12 mouse cellular contexts compared by ENCODE assay signal in genomic region chr3:146770853-146771252, GRCm38 (mm10). TPM values are rescaled to one million over a fixed set of nuclear protein-coding genes. Genes with fewer than 3 reads are reported as not detected.
DNase-seq lines count a peak whose midpoint lies in the region; ATAC-seq lines count a peak whose summit lies in the region.
"Had no signal": no experiment of that assay in that cellular context is flagged by ENCODE, and none has a peak within 500 bp of the region (broad histone marks: within the 10 kb centered on the region; RNA-seq: fewer than 3 reads in every experiment).

No protein-coding gene starts in this region.

- no peaks in the 10 kb centered on the region for H3K36me3 ChIP-seq in intestine, embryonic 14.5 days (ENCODE audit: control insufficient read depth, insufficient read depth, low read length)
- H3K36me3 ChIP-seq in intestine, embryonic 16.5 days (ENCODE audit: control insufficient read depth, insufficient read depth, low read length) = no peaks in the 10 kb centered on the region
- H3K36me3 ChIP-seq in midbrain, embryonic 16.5 days (ENCODE audit: control insufficient read depth, insufficient read depth, low read length) = 0 out of 2 replicates have a peak, but pooled peaks cover 4% of the 10 kb centered on the region

- H3K27ac ChIP-seq in intestine, embryonic 14.5 days (ENCODE audit: low read depth) = no peak overlapping the region
- H3K27ac ChIP-seq in intestine, embryonic 16.5 days (ENCODE audit: low read length) = no peak overlapping the region
- peak overlapping the region; percentile 96 for H3K27ac ChIP-seq in midbrain, embryonic 16.5 days (ENCODE audit: low read length)
- H3K27ac ChIP-seq: liver, embryonic 13.5 days had no signal

- DNase-seq in cerebellum, postnatal 4 days (ENCODE audit: low spot score in 2 of 2) = no peak
- no peak for DNase-seq in intestine, embryonic 14.5 days (ENCODE audit: low spot score)
- peak; percentile 23 to 42 for DNase-seq in cerebellum, postnatal 36 days
- no peak for DNase-seq in right cerebral cortex, postnatal 36 days (ENCODE audit: low spot score in 2 of 2)
- DNase-seq: kidney, adult 2 months; liver, embryonic 13.5 days; thymus, postnatal 4 days had no signal

- no peaks in the 10 kb centered on the region for H3K9me3 ChIP-seq in intestine, embryonic 14.5 days (ENCODE audit: control insufficient read depth, low read length)
- no peaks in the 10 kb centered on the region for H3K9me3 ChIP-seq in intestine, embryonic 16.5 days (ENCODE audit: control insufficient read depth, low read length)
- no peaks in the 10 kb centered on the region for H3K9me3 ChIP-seq in midbrain, embryonic 16.5 days (replicated peaks; ENCODE audit: control insufficient read depth, low read length, poor library complexity, severe bottlenecking)
- H3K9me3 ChIP-seq: liver, embryonic 13.5 days; megakaryocyte, embryonic 14.5 days had no signal

- no peak overlapping the region for H3K4me3 ChIP-seq in intestine, embryonic 14.5 days (ENCODE audit: low read depth, low read length)
- H3K4me3 ChIP-seq in intestine, embryonic 16.5 days (ENCODE audit: low read length) = no peak overlapping the region
- H3K4me3 ChIP-seq in midbrain, embryonic 16.5 days (ENCODE audit: low read depth, low read length) = peak overlapping the region; percentile 52

- WGBS in intestine, embryonic 14.5 days = 77% methylated on average over 2 of the region's 2 CpGs
- 73% methylated on average over 2 of the region's 2 CpGs for WGBS in intestine, embryonic 16.5 days
- 62% methylated on average over 2 of the region's 2 CpGs for WGBS in midbrain, embryonic 16.5 days

- H3K4me2 ChIP-seq in intestine, embryonic 14.5 days (ENCODE audit: low read length) = peak overlapping the region; percentile 38; the same call in 1 of the 2 replicates
- H3K4me2 ChIP-seq in intestine, embryonic 16.5 days (ENCODE audit: low read depth, low read length) = no peak overlapping the region
- H3K4me2 ChIP-seq in midbrain, embryonic 16.5 days (ENCODE audit: low read length) = peak overlapping the region; percentile 64

- H3K27me3 ChIP-seq in intestine, embryonic 14.5 days (replicated peaks; ENCODE audit: control insufficient read depth, insufficient read depth, low read length) = no peaks in the 10 kb centered on the region
- no peaks in the 10 kb centered on the region for H3K27me3 ChIP-seq in intestine, embryonic 16.5 days (replicated peaks; ENCODE audit: control insufficient read depth, insufficient read depth, low read length)
- no peaks in the 10 kb centered on the region for H3K27me3 ChIP-seq in midbrain, embryonic 16.5 days (ENCODE audit: control insufficient read depth, insufficient read depth, low read depth, low read length)
- H3K27me3 ChIP-seq: liver, embryonic 13.5 days; megakaryocyte, embryonic 14.5 days had no signal

- peak; percentile 17; the same call in 1 of the 2 replicates for ATAC-seq in cerebellum, adult (ENCODE audit: insufficient number of reproducible peaks, low FRiP score, low TSS enrichment)
- ATAC-seq in intestine, embryonic 14.5 days (replicated peaks; ENCODE audit: low FRiP score, low TSS enrichment, low read depth) = no peak
- ATAC-seq in intestine, embryonic 16.5 days = no peak
- ATAC-seq in midbrain, embryonic 16.5 days = no peak; the same call in 1 of the 2 replicates
- ATAC-seq in inflammation-experienced regulatory T-cells, adult 6 months = no peak

- H3K9ac ChIP-seq in intestine, embryonic 14.5 days (ENCODE audit: low read length) = no peak overlapping the region
- no peak overlapping the region for H3K9ac ChIP-seq in intestine, embryonic 16.5 days (ENCODE audit: low read depth, low read length)
- H3K9ac ChIP-seq in midbrain, embryonic 16.5 days (ENCODE audit: low read depth, low read length) = peak overlapping the region; percentile 67; the same call in 1 of the 2 replicates
- H3K9ac ChIP-seq: liver, embryonic 13.5 days had no signal

- peaks cover 12% of the 10 kb centered on the region for H3K4me1 ChIP-seq in intestine, embryonic 14.5 days (replicated peaks; ENCODE audit: control insufficient read depth, insufficient read depth, low read length)
- peaks cover 10% of the 10 kb centered on the region; the same call in 1 of the 2 replicates for H3K4me1 ChIP-seq in intestine, embryonic 16.5 days (ENCODE audit: control insufficient read depth, insufficient read depth, low read length)
- peaks cover 35% of the 10 kb centered on the region for H3K4me1 ChIP-seq in midbrain, embryonic 16.5 days (ENCODE audit: control insufficient read depth, insufficient read depth, low read length)

RNA-seq across cellular contexts. Expression of gene Prkacb, which starts 41.9 kb away (rescaled TPM):
- polyA plus RNA-seq in intestine, embryonic 14.5 days (2014; fragmentation: Nextera tagmentation; extraction: Ambion mirVana) = 56.1 and 64.3 TPM in 2 replicates
- 34.4 and 38.3 TPM in 2 replicates for polyA plus RNA-seq in intestine, embryonic 16.5 days (2015; fragmentation: Nextera tagmentation; extraction: Ambion mirVana)
- 218 and 228 TPM in 2 replicates for polyA plus RNA-seq in midbrain, embryonic 16.5 days (2015; fragmentation: Nextera tagmentation; extraction: Ambion mirVana)
- polyA plus RNA-seq in inflammation-experienced regulatory T-cells, adult 6 months (2017; shearing (Covaris generic)) = 100 to 1,000 TPM; 115 to 151 (median 125) TPM

Comparison
In these comparisons a context has a peak if more than half of its experiments do, and no peak if none do; other contexts are left out.
1. DNase-seq: peak in cerebellum, postnatal 36 days (2 of 2); none in cerebellum, postnatal 4 days (0 of 2), intestine, embryonic 14.5 days (single experiment) and right cerebral cortex, postnatal 36 days (0 of 2).